Mouse (Mus musculus) thymus, adult 2 months (tissue): ENCODE measurements around the gene Hace1.

Experiments used
- CTCF ChIP-seq: fragments of 200-500 bp; IDR thresholded peaks from 2 replicates; pipeline ENCODE4 v1.5.1; 2012; ENCODE audit warnings: mild to moderate bottlenecking, control low read depth, low read length, moderate library complexity, borderline replicate concordance; ENCODE audit not compliant: control insufficient read depth, poor library complexity, insufficient read depth; ENCODE audit errors: extremely low read depth
- POLR2A ChIP-seq: fragments of 200-500 bp; IDR thresholded peaks from 2 replicates; pipeline ENCODE4 v1.6.1; 2012; ENCODE audit warnings: mild to moderate bottlenecking, low read length, control low read depth, moderate library complexity; ENCODE audit not compliant: control insufficient read depth, poor library complexity, insufficient read depth; ENCODE audit errors: extremely low read depth

- TF ChIP-seq POLR2A (no peak), CTCF (no peak)
Observed at GRCm38 (mm10) chr10:45639762-45640161, 62.1 kb downstream of the Hace1 start.
